Mouse (Mus musculus) hindbrain, embryonic 13.5 days (tissue): ENCODE data around the gene Snap29. TPM values are rescaled to one million over a fixed set of nuclear protein-coding genes. Genes with fewer than 3 reads are reported as not detected.

Experiments
- ATAC-seq: fragments of 200-750 bp; cut with Nextera tagmentation; 2 replicates; pipeline ENCODE4 v1.8.0; 2017; ENCODE audit warnings: moderate TSS enrichment; ENCODE audit not compliant: low FRiP score
- H3K27ac ChIP-seq: fragments of 300-500 bp; sonication (generic); 2 replicates; pipeline ENCODE4 v1.5.1; 2015; ENCODE audit warnings: inconsistent platforms, mild to moderate bottlenecking, moderate library complexity
- H3K27me3 ChIP-seq: fragments of 300-500 bp; sonication (generic); 2 replicates; pipeline ENCODE4 v1.6.1; 2015; ENCODE audit warnings: mild to moderate bottlenecking, inconsistent platforms
- H3K36me3 ChIP-seq: fragments of 300-500 bp; sonication (generic); 2 replicates; pipeline ENCODE4 v1.6.1; 2015; ENCODE audit warnings: mild to moderate bottlenecking, inconsistent platforms
- H3K4me1 ChIP-seq: fragments of 300-500 bp; sonication (generic); replicated peaks from 2 replicates; pipeline ENCODE4 v1.6.1; 2015; ENCODE audit warnings: inconsistent platforms
- H3K4me2 ChIP-seq: fragments of 300-500 bp; sonication (generic); 2 replicates; pipeline ENCODE4 v1.6.1; 2015; ENCODE audit warnings: inconsistent platforms, mild to moderate bottlenecking, moderate library complexity
- H3K4me3 ChIP-seq: fragments of 300-500 bp; sonication (generic); 2 replicates; pipeline ENCODE4 v1.5.1; 2015; ENCODE audit warnings: mild to moderate bottlenecking, inconsistent platforms
- H3K9ac ChIP-seq: fragments of 300-500 bp; sonication (generic); 2 replicates; pipeline ENCODE4 v1.6.1; 2015; ENCODE audit warnings: mild to moderate bottlenecking, inconsistent platforms
- H3K9me3 ChIP-seq: fragments of 300-500 bp; sonication (generic); 2 replicates; pipeline ENCODE4 v1.6.1; 2016; ENCODE audit warnings: inconsistent platforms
- WGBS: fragments of 180-500 bp; shearing (Covaris S2); methylation state at CpG from one replicate; pipeline ENCODE4 v1.1.7; 2015; 5-methylcytosine and 5-hydroxymethylcytosine counted together
- polyA plus RNA-seq: library from polyadenylated mRNA; unstranded; fragments of >200 nt; fragmentation: Nextera tagmentation; extraction: Ambion mirVana; gene quantifications from 2 replicates; pipeline ENCODE4 v1.2.1, GENCODE M21; 2015

Gene Snap29
- polyA plus RNA-seq, 1 experiment from 2014 or later: 22.6 TPM

DNA sequence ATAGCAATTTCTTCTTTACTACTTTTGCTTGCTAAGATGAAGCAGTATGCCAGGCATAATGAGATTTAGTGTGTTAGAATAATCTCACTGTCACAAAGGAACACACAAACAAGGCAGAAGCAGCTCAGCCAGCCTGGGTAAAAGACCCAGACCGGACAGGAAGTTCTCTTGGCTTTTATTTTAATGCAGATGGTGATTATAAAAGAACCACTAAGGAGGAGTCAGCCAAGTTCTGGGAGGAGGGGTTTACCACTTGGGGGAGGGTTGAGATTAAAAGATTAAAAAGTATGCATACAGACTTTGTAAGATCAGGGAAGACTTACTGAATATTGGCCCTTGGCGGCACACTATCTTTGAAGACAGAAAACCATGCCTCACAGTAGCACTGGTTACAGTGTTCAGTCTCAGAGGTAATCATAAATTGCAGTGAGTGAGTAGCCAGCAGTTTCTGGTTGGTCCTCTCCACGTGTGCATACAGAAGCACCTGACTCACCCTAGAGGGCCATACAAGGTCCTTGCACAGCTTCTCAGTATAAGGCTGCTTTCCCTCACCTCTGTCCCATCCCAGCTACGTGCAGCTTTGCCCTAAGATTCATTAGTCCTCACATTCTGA lies 72.7 kb downstream of the Snap29 start:
- Histone ChIP-seq H3K27me3 (no peaks in the 10 kb centered on the region), H3K4me3 (no peak overlapping the region), H3K36me3 (peaks cover 12% of the 10 kb centered on the region), H3K9me3 (no peaks in the 10 kb centered on the region), H3K9ac (no peak overlapping the region), H3K27ac (no peak overlapping the region), H3K4me1 (peaks cover 10% of the 10 kb centered on the region; the same call in 1 of the 2 replicates), H3K4me2 (no peak overlapping the region)
- 84% methylated on average over 4 of the region's 4 CpGs for WGBS
- ATAC-seq: no peak

Other genes starting within 250 kb of the Snap29 start
- gene Ube2l3, start 203.3 kb upstream of the Snap29 start, polyA plus RNA-seq: 313 and 319 TPM in 2 replicates
- 1.8 and 1.9 TPM in 2 replicates for gene Rimbp3, start 197.4 kb upstream of the Snap29 start, polyA plus RNA-seq
- 9.0 and 9.4 TPM in 2 replicates for gene Hic2, start 172.4 kb upstream of the Snap29 start, polyA plus RNA-seq
- 32.6 and 33.3 TPM in 2 replicates for gene Tmem191c, start 129.9 kb upstream of the Snap29 start, polyA plus RNA-seq
- gene Serpind1, start 74.6 kb upstream of the Snap29 start, polyA plus RNA-seq: 1.2 and 1.4 TPM in 2 replicates
- 60.9 and 62.1 TPM in 2 replicates for gene Pi4ka, start 328 bp downstream of the Snap29 start, polyA plus RNA-seq
- 79.1 and 86.2 TPM in 2 replicates for gene Crkl, start 46.0 kb downstream of the Snap29 start, polyA plus RNA-seq
- 5.7 and 6.3 TPM in 2 replicates for gene Aifm3, start 83.6 kb downstream of the Snap29 start, polyA plus RNA-seq
- 133 TPM in 2 replicates for gene Lztr1, start 102.7 kb downstream of the Snap29 start, polyA plus RNA-seq
- gene Thap7, start 125.2 kb downstream of the Snap29 start, polyA plus RNA-seq: 68.2 and 69.0 TPM in 2 replicates
- gene Lrrc74b, start 155.3 kb downstream of the Snap29 start, polyA plus RNA-seq: 0.75 and 1.3 TPM in 2 replicates
- gene P2rx6, start 155.9 kb downstream of the Snap29 start, polyA plus RNA-seq: 1.9 and 2.1 TPM in 2 replicates
- 20.2 and 21.0 TPM in 2 replicates for gene Slc7a4, start 177.2 kb downstream of the Snap29 start, polyA plus RNA-seq
- gene Smpd4, start 213.4 kb downstream of the Snap29 start, polyA plus RNA-seq: 23.8 and 27.2 TPM in 2 replicates
- gene Ccdc74a, start 240.5 kb downstream of the Snap29 start, polyA plus RNA-seq: 7.0 and 7.8 TPM in 2 replicates